Mouse (Mus musculus): ENCODE results near the gene Nrde2.

The Nrde2 gene

GRCm38 (mm10) chr12:100178898-100179440, 19.5 kb upstream of the Nrde2 start:
- DNase-seq (ENCODE audit: low read depth, low spot score): no peak

GRCm38 (mm10) chr12:100176469-100177056, 17.1 kb upstream of the Nrde2 start:
- DNase-seq (ENCODE audit: low read depth, low spot score): no peak

- DNase-seq (ENCODE audit: low read depth, low spot score): no peak
Measured at GRCm38 (mm10) chr12:100172481-100172880, 13.0 kb upstream of the Nrde2 start.

- no peak for DNase-seq (ENCODE audit: low read depth, low spot score)
Measured at GRCm38 (mm10) chr12:100167931-100168871, 8.7 kb upstream of the Nrde2 start.

- DNase-seq (ENCODE audit: low read depth, low spot score): no peak
Measured at GRCm38 (mm10) chr12:100167502-100167901, 8.0 kb upstream of the Nrde2 start.

- DNase-seq (ENCODE audit: low read depth, low spot score): no peak
Measured at GRCm38 (mm10) chr12:100166939-100167338, 7.5 kb upstream of the Nrde2 start.

- no peak for DNase-seq (ENCODE audit: low read depth, low spot score)
Measured at GRCm38 (mm10) chr12:100166177-100166576, 6.7 kb upstream of the Nrde2 start.

- no peak for DNase-seq (ENCODE audit: low read depth, low spot score)
Measured at GRCm38 (mm10) chr12:100164991-100165500, 5.6 kb upstream of the Nrde2 start.

- DNase-seq (ENCODE audit: low read depth, low spot score): no peak
Measured at GRCm38 (mm10) chr12:100152466-100152865, 7.0 kb downstream of the Nrde2 start.

GRCm38 (mm10) chr12:100144269-100144668, 15.2 kb downstream of the Nrde2 start:
- no peak for DNase-seq (ENCODE audit: low read depth, low spot score)

- DNase-seq (ENCODE audit: low read depth, low spot score): no peak
Measured at GRCm38 (mm10) chr12:100143737-100144136, 15.7 kb downstream of the Nrde2 start.

- no peak for DNase-seq (ENCODE audit: low read depth, low spot score)
Measured at GRCm38 (mm10) chr12:100142848-100143523, 16.5 kb downstream of the Nrde2 start.

- no peak for DNase-seq (ENCODE audit: low read depth, low spot score)
Measured at GRCm38 (mm10) chr12:100135117-100135516, 24.3 kb downstream of the Nrde2 start.

GRCm38 (mm10) chr12:100134395-100134936, 25.0 kb downstream of the Nrde2 start:
- no peak for DNase-seq (ENCODE audit: low read depth, low spot score)

GRCm38 (mm10) chr12:100131655-100132054, 27.8 kb downstream of the Nrde2 start:
- DNase-seq (ENCODE audit: low read depth, low spot score): peak; percentile 88

GRCm38 (mm10) chr12:100131167-100131566, 28.3 kb downstream of the Nrde2 start:
- no peak for DNase-seq (ENCODE audit: low read depth, low spot score)

GRCm38 (mm10) chr12:100128961-100129360, 30.5 kb downstream of the Nrde2 start:
- DNase-seq (ENCODE audit: low read depth, low spot score): no peak

- no peak for DNase-seq (ENCODE audit: low read depth, low spot score)
Measured at GRCm38 (mm10) chr12:100128522-100128921, 30.9 kb downstream of the Nrde2 start.

GRCm38 (mm10) chr12:100127866-100128480, 31.5 kb downstream of the Nrde2 start:
- no peak for DNase-seq (ENCODE audit: low read depth, low spot score)

GRCm38 (mm10) chr12:100126968-100127865, 32.2 kb downstream of the Nrde2 start:
- DNase-seq (ENCODE audit: low read depth, low spot score): no peak
